Mouse (Mus musculus) CH12.LX (cell line): ENCODE results near the gene Chst8. TPM values are rescaled to one million over a fixed set of nuclear protein-coding genes. Genes with fewer than 3 reads are reported as not detected.

Experiments
- DNase-seq: peaks from one replicate; pipeline ENCODE4 v3.0.0-alpha.2; 2013; ENCODE audit errors: extremely low read depth
- H3K27ac ChIP-seq: 2 replicates; pipeline ENCODE4 v1.5.1; 2012; ENCODE audit warnings: low read depth, mild to moderate bottlenecking, control low read depth, moderate library complexity; ENCODE audit not compliant: insufficient read depth
- H3K27me3 ChIP-seq: replicated peaks from 2 replicates; pipeline ENCODE3; 2012; ENCODE audit warnings: inconsistent platforms
- H3K36me3 ChIP-seq, 2 experiments: replicated peaks in 1 of 2; 2 replicates each; pipeline versions ENCODE3 to v1.6.1; 2012; ENCODE audit warnings: inconsistent platforms in 1 of 2, low read length in 1 of 2, mild to moderate bottlenecking in 1 of 2, mixed read lengths in 1 of 2, moderate library complexity in 1 of 2; ENCODE audit not compliant: control insufficient read depth in 1 of 2, insufficient read depth in 1 of 2
- H3K4me1 ChIP-seq, 2 experiments: 2 replicates each; pipeline ENCODE4 v1.6.1; 2012; ENCODE audit warnings: inconsistent platforms in 1 of 2, moderate library complexity in 1 of 2; ENCODE audit not compliant: insufficient read depth in 2 of 2, control insufficient read depth in 1 of 2
- H3K4me2 ChIP-seq: 2 replicates; pipeline ENCODE4 v1.6.1; 2012; ENCODE audit warnings: low read depth, mild to moderate bottlenecking, control low read depth; ENCODE audit not compliant: poor library complexity, insufficient read depth, severe bottlenecking
- H3K4me3 ChIP-seq, 3 experiments: fragments of 150-350 bp in 1 of 3; sonication (generic) in 1 of 3; replicated peaks in 1 of 3; 2 replicates each; pipeline versions ENCODE3 to v1.5.1; 2011 to 2012; ENCODE audit warnings: low read depth in 2 of 3, low read length in 2 of 3, mild to moderate bottlenecking in 2 of 3, moderate library complexity in 2 of 3, control low read depth in 1 of 3, improper control_type of control experiment in 1 of 3, inconsistent platforms in 1 of 3, mixed read lengths in 1 of 3; ENCODE audit not compliant: poor library complexity in 1 of 3
- H3K79me2 ChIP-seq: replicated peaks from 2 replicates; pipeline ENCODE4 v1.6.1; 2012; ENCODE audit warnings: mild to moderate bottlenecking, moderate library complexity; ENCODE audit not compliant: control insufficient read depth, poor library complexity, insufficient read depth, severe bottlenecking; ENCODE audit errors: extremely low read depth
- H3K9ac ChIP-seq: 2 replicates; pipeline ENCODE4 v1.6.1; 2012; ENCODE audit warnings: low read depth, mild to moderate bottlenecking, control low read depth, moderate library complexity; ENCODE audit not compliant: insufficient read depth
- H3K9me3 ChIP-seq: replicated peaks from 2 replicates; pipeline ENCODE3; 2012; ENCODE audit warnings: low read length, inconsistent platforms, mixed read lengths
- CTCF ChIP-seq, 2 experiments: IDR thresholded peaks in 1 of 2; conservative IDR thresholded peaks in 1 of 2; 2 replicates each; pipeline ENCODE4 v1.5.1; 2011 to 2012; ENCODE audit warnings: low read depth in 2 of 2, low read length in 2 of 2, improper control_type of control experiment in 1 of 2, inconsistent platforms in 1 of 2, mild to moderate bottlenecking in 1 of 2, moderate library complexity in 1 of 2
- ELF1 ChIP-seq: IDR thresholded peaks from 2 replicates; pipeline ENCODE4 v1.6.1; 2014; ENCODE audit warnings: low read depth, mild to moderate bottlenecking, inconsistent platforms, low read length, improper control_type of control experiment
- ETS1 ChIP-seq: conservative IDR thresholded peaks from 2 replicates; pipeline ENCODE4 v1.6.1; 2012; ENCODE audit warnings: low read depth, mild to moderate bottlenecking, inconsistent platforms, low read length, improper control_type of control experiment, moderate library complexity
- GABPA ChIP-seq: IDR thresholded peaks from 2 replicates; pipeline ENCODE4 v1.6.1; 2012; ENCODE audit warnings: low read depth, low read length, improper control_type of control experiment, inconsistent platforms; ENCODE audit not compliant: insufficient replicate concordance
- HCFC1 ChIP-seq: IDR thresholded peaks from 2 replicates; pipeline ENCODE4 v1.6.1; 2012; ENCODE audit warnings: low read depth, mild to moderate bottlenecking, inconsistent platforms, low read length, improper control_type of control experiment
- JUN ChIP-seq: IDR thresholded peaks from 2 replicates; pipeline ENCODE4 v1.6.1; 2011; ENCODE audit warnings: low read depth, mild to moderate bottlenecking, low read length, improper control_type of control experiment, moderate library complexity; ENCODE audit not compliant: insufficient read depth
- KAT2A ChIP-seq: IDR thresholded peaks from 2 replicates; pipeline ENCODE4 v1.6.1; 2012; ENCODE audit warnings: low read length, improper control_type of control experiment, inconsistent platforms; ENCODE audit not compliant: insufficient replicate concordance
- MAZ ChIP-seq: IDR thresholded peaks from 2 replicates; pipeline ENCODE4 v1.6.1; 2012; ENCODE audit warnings: low read depth, mild to moderate bottlenecking, inconsistent platforms, low read length, improper control_type of control experiment, moderate library complexity
- MEF2A ChIP-seq: IDR thresholded peaks from 2 replicates; pipeline ENCODE4 v1.6.1; 2014; ENCODE audit warnings: low read depth, mild to moderate bottlenecking, inconsistent platforms, low read length, improper control_type of control experiment, borderline replicate concordance
- MXI1 ChIP-seq: IDR thresholded peaks from 2 replicates; pipeline ENCODE4 v1.6.1; 2011; ENCODE audit warnings: mild to moderate bottlenecking, low read depth, low read length, improper control_type of control experiment
- MYC ChIP-seq: IDR thresholded peaks from 2 replicates; pipeline ENCODE4 v1.6.1; 2011; ENCODE audit warnings: low read depth, mild to moderate bottlenecking, improper control_type of control experiment, low read length
- NRF1 ChIP-seq: IDR thresholded peaks from 2 replicates; pipeline ENCODE4 v1.6.1; 2014; ENCODE audit warnings: low read depth, mild to moderate bottlenecking, inconsistent platforms, low read length, improper control_type of control experiment, moderate library complexity
- PAX5 ChIP-seq: IDR thresholded peaks from 2 replicates; pipeline ENCODE4 v1.6.1; 2012; ENCODE audit warnings: low read length, inconsistent platforms, mixed read lengths
- RAD21 ChIP-seq: IDR thresholded peaks from 2 replicates; pipeline ENCODE4 v1.6.1; 2011; ENCODE audit warnings: low read depth, mild to moderate bottlenecking, low read length, improper control_type of control experiment, moderate library complexity
- RCOR1 ChIP-seq: conservative IDR thresholded peaks from 2 replicates; pipeline ENCODE4 v1.6.1; 2012; ENCODE audit warnings: low read depth, mild to moderate bottlenecking, inconsistent platforms, low read length, improper control_type of control experiment
- SMC3 ChIP-seq: IDR thresholded peaks from 2 replicates; pipeline ENCODE4 v1.6.1; 2011; ENCODE audit warnings: low read depth, low read length, improper control_type of control experiment
- TBP ChIP-seq: conservative IDR thresholded peaks from 2 replicates; pipeline ENCODE4 v1.6.1; 2011; ENCODE audit warnings: low read depth, low read length, improper control_type of control experiment
- UBTF ChIP-seq: IDR thresholded peaks from 2 replicates; pipeline ENCODE4 v1.6.1; 2012; ENCODE audit warnings: low read depth, mild to moderate bottlenecking, inconsistent platforms, low read length, improper control_type of control experiment, moderate library complexity
- USF1 ChIP-seq: IDR thresholded peaks from 2 replicates; pipeline ENCODE4 v1.6.1; 2014; ENCODE audit warnings: low read depth, mild to moderate bottlenecking, inconsistent platforms, low read length, improper control_type of control experiment
- USF2 ChIP-seq: conservative IDR thresholded peaks from 2 replicates; pipeline ENCODE4 v1.6.1; 2011; ENCODE audit warnings: low read depth, low read length, improper control_type of control experiment
- ZKSCAN1 ChIP-seq: IDR thresholded peaks from 2 replicates; pipeline ENCODE4 v1.6.1; 2012; ENCODE audit warnings: low read depth, inconsistent platforms, low read length, improper control_type of control experiment, borderline replicate concordance
- dilution Hi-C: fragments of 300-500 bp; cut with MboI; formaldehyde crosslinking; loops from 2 replicates; pipeline ENCODE4 v1.14.3; 2020; ENCODE audit warnings: low sequenced_read_pairs; ENCODE audit not compliant: extremely low pct_unique_long_range_greater_than_20kb, extremely low pct_ligation_motif_present
- in situ Hi-C: fragments of 300-500 bp; cut with MboI; formaldehyde crosslinking; loops from 3 replicates; pipeline ENCODE4 v1.14.3; 2019; ENCODE audit warnings: low sequenced_read_pairs, low pct_ligation_motif_present, low pct_unique_long_range_greater_than_20kb, mixed read lengths
- polyA plus RNA-seq: library from polyadenylated mRNA; unstranded; fragments of >175 nt; gene quantifications from 2 replicates; pipeline ENCODE4 v1.2.1, GENCODE M21; 2012; ENCODE audit warnings: low read depth; ENCODE audit not compliant: insufficient read length
- total RNA-seq, 2 experiments: library from RNA; depleted of rRNA; stranded (reverse); fragments of 300-350 nt in 1 of 2; fragments of >200 nt in 1 of 2; gene quantifications; 2 replicates each; pipeline ENCODE4 v1.2.3; 2012 to 2014

Chst8 gene
- total and polyA plus RNA-seq, 3 experiments, result 0.13 to 0.27 (median 0.16) TPM

- no peak for TF ChIP-seq PAX5
- TF ChIP-seq MXI1, result no peak
- no peak for TF ChIP-seq UBTF
- no peak for TF ChIP-seq JUN
- no peak for TF ChIP-seq USF1
- no peak for TF ChIP-seq KAT2A
- no peak for TF ChIP-seq USF2
- no peak for TF ChIP-seq ZKSCAN1
- TF ChIP-seq, all 38 proteins: peak for 0
- H3K79me2 ChIP-seq, result no peaks in the 10 kb centered on the region
- no peaks in the 10 kb centered on the region for H3K27me3 ChIP-seq
- H3K9ac ChIP-seq, result no peak overlapping the region
- dilution Hi-C loops (no loop called here), in situ Hi-C loops (no loop called here)
- peaks cover 53 to 91% of the 10 kb centered on the region in 2 experiments for H3K36me3 ChIP-seq
- no peak overlapping the region for H3K4me2 ChIP-seq
- DNase-seq, result peak; percentile 50
- peaks cover 22 to 84% of the 10 kb centered on the region in 2 experiments for H3K4me1 ChIP-seq
- peak overlapping the region in 1 of 3 experiments; percentile 42 for H3K4me3 ChIP-seq
- no peak overlapping the region for H3K27ac ChIP-seq
- H3K9me3 ChIP-seq, result peaks cover 21% of the 10 kb centered on the region
Observed at GRCm38 (mm10) chr7:34644591-34644990, 167.9 kb downstream of the Chst8 start.

- H3K79me2 ChIP-seq, result no peaks in the 10 kb centered on the region
- in situ Hi-C loops, result no loop called here
- no peak overlapping the region for H3K9ac ChIP-seq
- DNase-seq, result no peak
- no peak overlapping the region for H3K4me2 ChIP-seq
- H3K4me3 ChIP-seq, result no peak overlapping the region
- dilution Hi-C loops, result no loop called here
- no peaks in the 10 kb centered on the region for H3K27me3 ChIP-seq
- H3K9me3 ChIP-seq, result peaks cover 8% of the 10 kb centered on the region
- H3K27ac ChIP-seq, result no peak overlapping the region
- no peak for TF ChIP-seq NRF1
- TF ChIP-seq GABPA, result no peak
- TF ChIP-seq KAT2A, result no peak
- no peak for TF ChIP-seq ELF1
- no peak for TF ChIP-seq RCOR1
- TF ChIP-seq CTCF (conservative IDR thresholded peaks at IDR 0.05 in 1 of 2, IDR thresholded peaks at IDR 0.05 in 1 of 2; ENCODE audit: low read depth in 2 of 2, low read length in 2 of 2), result no peak
- TF ChIP-seq HCFC1, result no peak
- TF ChIP-seq UBTF, result no peak
- no peak for TF ChIP-seq SMC3
- no peak for TF ChIP-seq TBP
- no peak for TF ChIP-seq MAZ
- no peak for TF ChIP-seq MYC
- no peak for TF ChIP-seq PAX5
- no peak for TF ChIP-seq MEF2A
- no peak for TF ChIP-seq ETS1
- no peak for TF ChIP-seq RAD21
- H3K4me1 ChIP-seq, result peaks cover 22 to 85% of the 10 kb centered on the region in 2 experiments
- peaks cover 48 to 90% of the 10 kb centered on the region in 2 experiments for H3K36me3 ChIP-seq
Observed at GRCm38 (mm10) chr7:34643329-34643728, 169.2 kb downstream of the Chst8 start.
